Mouse (Mus musculus): Measurements from ENCODE around the gene Wscd2. TPM values are rescaled to one million over a fixed set of nuclear protein-coding genes. Genes with fewer than 3 reads are reported as not detected.

Gene Wscd2
- polyA plus RNA-seq, 1 experiment from 2014 or later, result 7.0 TPM

- Histone ChIP-seq H3K9me3 (no peaks in the 10 kb centered on the region), H3K27ac (no peak overlapping the region), H3K4me2 (replicated peaks) (no peak overlapping the region), H3K27me3 (replicated peaks) (no peaks in the 10 kb centered on the region), H3K36me3 (no peaks in the 10 kb centered on the region), H3K9ac (no peak overlapping the region), H3K4me1 (replicated peaks) (peaks cover 5% of the 10 kb centered on the region; the same call in 1 of the 2 replicates), H3K4me3 (replicated peaks) (no peak overlapping the region)
- no peak for ATAC-seq
- WGBS, result 85% methylated on average over 5 of the region's 5 CpGs
Observed at GRCm38 (mm10) chr5:113506779-113507178, 16.6 kb downstream of the Wscd2 start.

DNA sequence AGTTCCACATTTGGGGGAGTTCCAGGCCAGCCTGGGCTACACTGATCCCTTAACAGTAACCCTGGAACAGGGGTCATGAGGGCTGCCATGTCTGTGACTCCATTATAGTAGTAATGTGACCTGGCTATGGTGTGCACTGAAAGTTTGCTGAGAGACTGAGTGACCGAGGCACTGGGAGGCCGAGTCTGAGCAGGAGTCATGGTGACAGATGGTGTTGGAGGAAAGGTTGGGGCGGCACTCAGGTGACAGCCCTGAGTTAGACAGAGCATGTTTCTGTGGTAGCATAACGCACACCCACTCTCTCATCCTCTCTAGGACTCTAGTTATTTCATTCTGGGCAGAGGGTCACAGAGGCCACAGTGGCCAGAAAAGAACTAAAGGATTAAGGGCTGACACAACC is 19.0 kb downstream of the Wscd2 start:
- no peak for ATAC-seq
- WGBS, result 84% methylated on average over 4 of the region's 4 CpGs
- no peak overlapping the region for H3K9ac ChIP-seq
- H3K36me3 ChIP-seq, result no peaks in the 10 kb centered on the region
- no peaks in the 10 kb centered on the region for H3K9me3 ChIP-seq
- H3K4me3 ChIP-seq (replicated peaks), result no peak overlapping the region
- no peak overlapping the region for H3K27ac ChIP-seq
- no peaks in the 10 kb centered on the region for H3K27me3 ChIP-seq (replicated peaks)
- peaks cover 5% of the 10 kb centered on the region; the same call in 1 of the 2 replicates for H3K4me1 ChIP-seq (replicated peaks)
- no peak overlapping the region for H3K4me2 ChIP-seq (replicated peaks)

- Histone ChIP-seq H3K36me3 (no peaks in the 10 kb centered on the region), H3K4me2 (replicated peaks) (no peak overlapping the region), H3K27me3 (replicated peaks) (no peaks in the 10 kb centered on the region), H3K4me3 (replicated peaks) (no peak overlapping the region), H3K27ac (no peak overlapping the region), H3K9me3 (no peaks in the 10 kb centered on the region), H3K9ac (no peak overlapping the region), H3K4me1 (replicated peaks) (0 out of 2 replicates have a peak, but pooled peaks cover 6% of the 10 kb centered on the region)
- ATAC-seq, result no peak
- WGBS, result 80% methylated on average over 8 of the region's 8 CpGs
Observed at GRCm38 (mm10) chr5:113513640-113514039, 23.5 kb downstream of the Wscd2 start.

- Histone ChIP-seq H3K27me3 (replicated peaks) (no peaks in the 10 kb centered on the region), H3K4me3 (replicated peaks) (no peak overlapping the region), H3K9ac (no peak overlapping the region), H3K27ac (no peak overlapping the region), H3K4me2 (replicated peaks) (no peak overlapping the region), H3K9me3 (no peaks in the 10 kb centered on the region), H3K4me1 (replicated peaks) (0 out of 2 replicates have a peak, but pooled peaks cover 6% of the 10 kb centered on the region), H3K36me3 (no peaks in the 10 kb centered on the region)
- no peak for ATAC-seq
- WGBS, result 78% methylated on average over 6 of the region's 6 CpGs
Observed at GRCm38 (mm10) chr5:113514062-113514461, 23.9 kb downstream of the Wscd2 start.

- Histone ChIP-seq H3K4me1 (replicated peaks) (0 out of 2 replicates have a peak, but pooled peaks cover 6% of the 10 kb centered on the region), H3K27me3 (replicated peaks) (no peaks in the 10 kb centered on the region), H3K9ac (no peak overlapping the region), H3K4me3 (replicated peaks) (no peak overlapping the region), H3K27ac (no peak overlapping the region), H3K9me3 (no peaks in the 10 kb centered on the region), H3K4me2 (replicated peaks) (no peak overlapping the region), H3K36me3 (no peaks in the 10 kb centered on the region)
- 36% methylated on average over 14 of the region's 14 CpGs for WGBS
- ATAC-seq, result no peak
Observed at GRCm38 (mm10) chr5:113516119-113516872, 26.2 kb downstream of the Wscd2 start.

DNA sequence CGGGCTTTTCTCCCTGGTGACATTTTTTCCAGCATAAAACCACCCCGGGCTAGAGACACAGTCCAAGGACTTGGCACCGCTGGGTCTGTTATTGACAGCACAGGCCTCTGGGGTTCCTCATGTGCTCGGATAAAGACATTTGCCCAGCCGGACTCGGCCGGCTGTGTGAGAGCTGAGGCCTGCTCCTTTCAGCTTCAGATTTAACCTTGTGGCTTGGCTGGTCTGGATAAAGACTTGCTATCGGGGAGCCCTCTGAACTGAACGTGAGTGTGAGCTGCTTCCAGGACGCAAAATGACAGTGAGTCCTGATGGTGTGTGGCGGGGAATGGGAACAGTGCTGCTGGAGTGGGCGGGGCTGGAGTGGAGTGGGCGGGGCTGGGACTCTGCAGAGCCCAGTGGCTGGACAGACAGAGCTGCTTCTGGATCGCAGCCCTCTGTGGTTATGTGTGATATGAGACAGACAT is 26.8 kb downstream of the Wscd2 start:
- Histone ChIP-seq H3K4me2 (replicated peaks) (peak overlapping the region; percentile 34), H3K9ac (no peak overlapping the region), H3K4me1 (replicated peaks) (0 out of 2 replicates have a peak, but pooled peaks cover 6% of the 10 kb centered on the region)

DNA sequence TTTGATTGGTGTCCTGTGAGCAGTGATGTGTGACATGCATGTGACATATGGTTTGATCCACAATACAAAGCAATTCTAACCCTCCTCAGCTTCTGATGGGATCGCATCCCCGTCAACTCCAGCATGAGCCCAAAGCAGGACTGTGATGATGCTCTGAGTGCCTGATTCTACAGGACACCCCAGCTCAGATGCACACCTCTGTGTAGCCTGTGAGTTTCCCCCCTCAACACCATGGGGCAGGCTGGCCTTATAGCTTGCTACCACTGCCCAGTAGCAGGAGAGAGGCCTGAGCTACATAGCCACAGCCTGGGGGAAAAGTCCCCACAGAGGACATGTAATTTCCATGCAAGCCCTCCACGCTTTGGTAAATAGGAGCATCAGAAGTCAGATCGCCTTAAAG is 27.3 kb downstream of the Wscd2 start:
- 79% methylated on average over 4 of the region's 4 CpGs for WGBS
- Histone ChIP-seq H3K36me3 (no peaks in the 10 kb centered on the region), H3K4me1 (replicated peaks) (0 out of 2 replicates have a peak, but pooled peaks cover 6% of the 10 kb centered on the region), H3K9ac (no peak overlapping the region), H3K27me3 (replicated peaks) (no peaks in the 10 kb centered on the region), H3K9me3 (no peaks in the 10 kb centered on the region), H3K4me2 (replicated peaks) (no peak overlapping the region), H3K27ac (no peak overlapping the region), H3K4me3 (replicated peaks) (no peak overlapping the region)
- no peak for ATAC-seq

More for the DNA sequence above, 26.8 kb downstream of the Wscd2 start:
- Histone ChIP-seq H3K27me3 (replicated peaks) (no peaks in the 10 kb centered on the region), H3K27ac (no peak overlapping the region), H3K4me3 (replicated peaks) (no peak overlapping the region), H3K9me3 (no peaks in the 10 kb centered on the region), H3K36me3 (no peaks in the 10 kb centered on the region)
- 33% methylated on average over 14 of the region's 14 CpGs for WGBS
- no peak for ATAC-seq

GRCm38 (mm10) chr5:113521037-113521436 is 30.9 kb downstream of the Wscd2 start:
- no peaks in the 10 kb centered on the region for H3K9me3 ChIP-seq
- 0 out of 2 replicates have a peak, but pooled peaks cover 6% of the 10 kb centered on the region for H3K4me1 ChIP-seq (replicated peaks)
- H3K4me3 ChIP-seq (replicated peaks), result no peak overlapping the region
- no peaks in the 10 kb centered on the region for H3K27me3 ChIP-seq (replicated peaks)
- ATAC-seq, result no peak
- H3K4me2 ChIP-seq (replicated peaks), result no peak overlapping the region
- H3K27ac ChIP-seq, result no peak overlapping the region
- 67% methylated on average over 6 of the region's 6 CpGs for WGBS
- no peaks in the 10 kb centered on the region for H3K36me3 ChIP-seq
- no peak overlapping the region for H3K9ac ChIP-seq

DNA sequence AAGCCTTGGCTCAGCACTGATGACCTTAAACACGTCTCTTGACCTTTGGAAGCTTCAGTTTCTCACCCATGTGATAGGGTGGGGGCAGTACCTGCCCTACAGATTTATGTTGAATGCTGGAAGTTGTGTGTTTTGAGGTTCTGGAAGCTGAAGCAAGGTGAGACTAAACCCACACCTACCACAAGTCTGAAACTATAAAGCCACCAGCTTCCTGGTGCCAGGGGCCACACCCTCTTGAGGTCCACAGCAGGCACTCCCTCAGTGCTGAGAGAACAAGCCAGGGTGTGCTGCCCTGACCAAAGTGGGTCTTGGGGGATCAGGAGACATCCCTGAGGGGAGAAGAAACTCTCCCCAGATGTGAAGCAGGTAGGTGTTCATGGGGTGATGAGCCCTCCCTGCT is 48.7 kb downstream of the Wscd2 start:
- 55% methylated on average over 1 of the region's 1 CpGs for WGBS
- H3K4me3 ChIP-seq (replicated peaks), result no peak overlapping the region
- no peaks in the 10 kb centered on the region for H3K4me1 ChIP-seq (replicated peaks)
- no peak for ATAC-seq
- H3K36me3 ChIP-seq, result no peaks in the 10 kb centered on the region
- no peak overlapping the region for H3K4me2 ChIP-seq (replicated peaks)
- H3K9ac ChIP-seq, result no peak overlapping the region
- H3K9me3 ChIP-seq, result no peaks in the 10 kb centered on the region
- no peak overlapping the region for H3K27ac ChIP-seq
- peaks cover 3% of the 10 kb centered on the region; the same call in 1 of the 2 replicates for H3K27me3 ChIP-seq (replicated peaks)

GRCm38 (mm10) chr5:113539438-113539837 is 49.3 kb downstream of the Wscd2 start:
- Histone ChIP-seq H3K27me3 (replicated peaks) (peaks cover 3% of the 10 kb centered on the region; the same call in 1 of the 2 replicates), H3K4me3 (replicated peaks) (no peak overlapping the region), H3K4me2 (replicated peaks) (no peak overlapping the region), H3K27ac (no peak overlapping the region), H3K9me3 (no peaks in the 10 kb centered on the region), H3K36me3 (no peaks in the 10 kb centered on the region), H3K9ac (no peak overlapping the region), H3K4me1 (replicated peaks) (no peaks in the 10 kb centered on the region)
- ATAC-seq, result no peak
- WGBS, result 66% methylated on average over 2 of the region's 2 CpGs

DNA sequence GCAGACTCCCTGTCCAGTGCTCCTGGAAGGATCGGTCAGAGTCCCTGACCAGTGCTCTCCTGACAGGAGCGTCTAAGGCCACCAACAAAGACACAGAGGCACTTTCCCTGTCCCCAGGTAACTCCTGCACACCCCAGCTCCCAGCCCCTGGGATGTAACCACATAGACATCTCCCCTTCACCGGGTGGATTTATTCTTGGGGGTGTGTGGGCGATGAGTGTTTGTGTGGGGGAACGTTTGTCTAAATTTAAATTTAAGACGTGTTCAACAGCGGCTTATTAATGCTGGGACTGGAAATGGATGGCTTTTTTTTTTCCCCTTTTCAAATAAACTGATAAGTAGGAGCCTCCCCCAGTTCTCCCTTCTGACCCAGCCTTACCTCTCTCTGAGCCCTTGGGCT is 49.7 kb downstream of the Wscd2 start:
- Histone ChIP-seq H3K9me3 (no peaks in the 10 kb centered on the region), H3K27me3 (replicated peaks) (peaks cover 3% of the 10 kb centered on the region; the same call in 1 of the 2 replicates), H3K36me3 (no peaks in the 10 kb centered on the region), H3K4me1 (replicated peaks) (no peaks in the 10 kb centered on the region), H3K4me2 (replicated peaks) (no peak overlapping the region), H3K9ac (no peak overlapping the region), H3K4me3 (replicated peaks) (no peak overlapping the region), H3K27ac (no peak overlapping the region)
- ATAC-seq, result no peak
- 82% methylated on average over 7 of the region's 7 CpGs for WGBS

DNA sequence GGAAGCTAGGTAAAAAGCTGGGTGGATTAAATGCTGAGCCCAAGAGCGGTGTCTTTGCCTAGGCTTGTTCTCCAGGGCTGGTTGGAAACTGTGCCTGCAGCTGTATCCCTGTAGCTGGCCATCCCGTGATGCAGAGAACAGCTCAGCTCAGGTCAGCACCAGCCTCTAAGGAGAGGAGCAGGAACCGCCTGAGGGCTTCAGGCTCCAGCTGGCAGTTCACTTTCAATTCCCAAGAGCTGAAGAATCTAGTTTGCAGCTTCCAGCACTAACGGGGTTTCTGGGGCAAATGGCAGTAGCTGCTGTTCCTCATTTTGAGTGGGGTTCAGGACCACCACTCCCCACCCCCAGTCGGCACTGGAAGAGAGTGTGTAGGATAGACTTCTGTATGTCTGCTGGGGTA is 51.1 kb downstream of the Wscd2 start:
- no peak overlapping the region for H3K27ac ChIP-seq
- no peaks in the 10 kb centered on the region for H3K9me3 ChIP-seq
- no peak overlapping the region for H3K4me2 ChIP-seq (replicated peaks)
- no peak overlapping the region for H3K9ac ChIP-seq
- no peak for ATAC-seq
- peaks cover 3% of the 10 kb centered on the region; the same call in 1 of the 2 replicates for H3K27me3 ChIP-seq (replicated peaks)
- H3K36me3 ChIP-seq, result no peaks in the 10 kb centered on the region
- 48% methylated on average over 5 of the region's 5 CpGs for WGBS
- H3K4me3 ChIP-seq (replicated peaks), result no peak overlapping the region
- H3K4me1 ChIP-seq (replicated peaks), result no peaks in the 10 kb centered on the region

Data from intestine, embryonic 15.5 days (tissue).